32 mouse cellular contexts compared by ENCODE assay signal in the genomic region with DNA sequence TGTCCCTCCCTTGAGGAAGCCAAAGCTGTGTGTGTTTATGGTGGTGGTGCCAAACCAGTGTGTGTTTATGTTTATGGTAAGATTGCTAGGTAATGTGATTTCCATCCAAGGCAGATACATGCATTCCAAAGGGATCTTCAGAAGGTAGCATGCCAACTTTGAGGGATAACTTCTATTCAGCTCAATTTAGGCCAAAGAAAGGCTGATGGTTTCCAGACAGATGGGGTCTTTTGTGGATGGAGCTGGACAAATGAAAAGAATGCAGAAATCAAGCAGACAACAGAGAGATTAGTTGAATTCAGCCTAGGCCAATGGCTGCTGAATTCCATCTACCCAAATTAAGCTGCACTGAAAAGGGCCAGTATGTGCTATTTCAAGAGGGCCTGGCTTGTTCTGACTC. TPM values are rescaled to one million over a fixed set of nuclear protein-coding genes. Genes with fewer than 3 reads are reported as not detected.
"Had no signal": no experiment of that assay in that cellular context is flagged by ENCODE, and none has a peak within 500 bp of the region (broad histone marks: within the 10 kb centered on the region; RNA-seq: fewer than 3 reads in every experiment).

No protein-coding gene starts in this region.

- H3K4me1 ChIP-seq: hindbrain, embryonic 10.5 days; intestine, embryonic 15.5 days; liver, embryonic 13.5 days had no signal

- H3K4me3 ChIP-seq: heart, embryonic 13.5 days; heart, embryonic 15.5 days; hindbrain, embryonic 10.5 days; hindbrain, embryonic 12.5 days; intestine, embryonic 15.5 days; layer of hippocampus, adult 2 months; left cerebral cortex, adult 2 months; limb, embryonic 10.5 days; limb, embryonic 12.5 days; liver, embryonic 13.5 days had no signal

- ATAC-seq: hindbrain, embryonic 16.5 days; inflammation-experienced regulatory T-cells, adult 6 months; intestine, embryonic 15.5 days; intestine, postnatal 0 days had no signal

- DNase-seq: gastrocnemius, postnatal 25 days; heart, postnatal 10 days; heart, postnatal 4 days; kidney, adult 18-20 months; kidney, adult 8-10 months; kidney, postnatal 10 days; kidney, postnatal 25 days; kidney, postnatal 4 days; liver; liver, embryonic 13.5 days had no signal

- H3K4me2 ChIP-seq: heart, embryonic 13.5 days; heart, embryonic 15.5 days; hindbrain, embryonic 12.5 days; hindbrain, embryonic 14.5 days; intestine, embryonic 15.5 days; limb, embryonic 12.5 days; liver, embryonic 11.5 days; liver, embryonic 13.5 days had no signal

- H3K36me3 ChIP-seq: heart, embryonic 13.5 days; heart, embryonic 15.5 days; hindbrain, embryonic 10.5 days; hindbrain, embryonic 12.5 days; intestine, embryonic 15.5 days; limb, embryonic 10.5 days; limb, embryonic 12.5 days; liver, embryonic 13.5 days had no signal

- H3K9me3 ChIP-seq: heart, embryonic 13.5 days; heart, embryonic 15.5 days; hindbrain, embryonic 10.5 days; hindbrain, embryonic 12.5 days; intestine, embryonic 15.5 days; limb, embryonic 10.5 days; limb, embryonic 12.5 days; liver, embryonic 13.5 days had no signal

- H3K27me3 ChIP-seq: heart, embryonic 15.5 days; hindbrain, embryonic 12.5 days; intestine, embryonic 15.5 days; limb, embryonic 12.5 days had no signal

- H3K9ac ChIP-seq: heart, embryonic 13.5 days; heart, embryonic 15.5 days; hindbrain, embryonic 12.5 days; hindbrain, embryonic 14.5 days; intestine, embryonic 15.5 days; limb, embryonic 12.5 days; liver, embryonic 13.5 days had no signal

- H3K27ac ChIP-seq: heart, embryonic 13.5 days; heart, embryonic 15.5 days; hindbrain, embryonic 10.5 days; hindbrain, embryonic 12.5 days; hindbrain, embryonic 14.5 days; intestine, embryonic 15.5 days; layer of hippocampus, adult 2 months; left cerebral cortex, adult 2 months; limb, embryonic 10.5 days; limb, embryonic 12.5 days; liver, embryonic 13.5 days had no signal

RNA-seq across cellular contexts. Expression of a gene that starts 13.3 kb away (rescaled TPM):
- total RNA-seq: gastrocnemius, postnatal 4 days; granulocyte monocyte progenitor cell, adult 5-6 weeks; layer of hippocampus, adult 2 months; layer of hippocampus, postnatal 10 days; layer of hippocampus, postnatal 25 days; left cerebral cortex, adult 2 months; left cerebral cortex, postnatal 14 days had no signal
- polyA plus RNA-seq: frontal cortex, adult 2 months; heart, embryonic 13.5 days; heart, embryonic 15.5 days; hindbrain, embryonic 10.5 days; hindbrain, embryonic 12.5 days; hindbrain, embryonic 14.5 days; hindbrain, embryonic 16.5 days; inflammation-experienced regulatory T-cells, adult 6 months; intestine, embryonic 15.5 days; intestine, postnatal 0 days; kidney, embryonic 14.5 days; limb, embryonic 10.5 days; limb, embryonic 12.5 days; limb, embryonic 14.5 days; liver, embryonic 11.5 days; liver, embryonic 13.5 days had no signal
